Mouse (Mus musculus) heart, embryonic 15.5 days (tissue): ENCODE results near the gene Gpatch2. TPM values are rescaled to one million over a fixed set of nuclear protein-coding genes. Genes with fewer than 3 reads are reported as not detected.

ENCODE experiments used
- ATAC-seq: fragments of 200-750 bp; cut with Nextera tagmentation; replicated peaks from 2 replicates; pipeline ENCODE4 v1.8.0; 2017; ENCODE audit warnings: low read depth, moderate TSS enrichment; ENCODE audit not compliant: insufficient number of reproducible peaks, insufficient read depth, low FRiP score
- H3K27ac ChIP-seq: fragments of 300-500 bp; sonication (generic); 2 replicates; pipeline ENCODE4 v1.5.1; 2015; ENCODE audit warnings: mild to moderate bottlenecking, inconsistent platforms
- H3K27me3 ChIP-seq: fragments of 300-500 bp; sonication (generic); 2 replicates; pipeline ENCODE4 v1.6.1; 2015; ENCODE audit warnings: inconsistent platforms
- H3K36me3 ChIP-seq: fragments of 300-500 bp; sonication (generic); 2 replicates; pipeline ENCODE4 v1.6.1; 2015; ENCODE audit warnings: mild to moderate bottlenecking, inconsistent platforms
- H3K4me1 ChIP-seq: fragments of 300-500 bp; sonication (generic); replicated peaks from 2 replicates; pipeline ENCODE4 v1.6.1; 2015; ENCODE audit warnings: inconsistent platforms
- H3K4me2 ChIP-seq: fragments of 300-500 bp; sonication (generic); 2 replicates; pipeline ENCODE4 v1.6.1; 2015; ENCODE audit warnings: inconsistent platforms, mild to moderate bottlenecking, moderate library complexity
- H3K4me3 ChIP-seq: fragments of 300-500 bp; sonication (generic); 2 replicates; pipeline ENCODE4 v1.5.1; 2015; ENCODE audit warnings: mild to moderate bottlenecking, inconsistent platforms
- H3K9ac ChIP-seq: fragments of 300-500 bp; sonication (generic); 2 replicates; pipeline ENCODE4 v1.6.1; 2015; ENCODE audit warnings: mild to moderate bottlenecking, inconsistent platforms
- H3K9me3 ChIP-seq: fragments of 300-500 bp; sonication (generic); replicated peaks from 2 replicates; pipeline ENCODE4 v1.6.1; 2016; ENCODE audit warnings: inconsistent platforms
- WGBS: fragments of 180-500 bp; shearing (Covaris S2); methylation state at CpG from one replicate; pipeline ENCODE4 v1.1.7; 2015; ENCODE audit warnings: mixed read lengths; 5-methylcytosine and 5-hydroxymethylcytosine counted together
- polyA plus RNA-seq: library from polyadenylated mRNA; unstranded; fragments of >200 nt; fragmentation: Nextera tagmentation; extraction: Ambion mirVana; gene quantifications from 2 replicates; pipeline ENCODE4 v1.2.1, GENCODE M21; 2015

The Gpatch2 gene
- polyA plus RNA-seq, 1 experiment from 2014 or later, result 10.8 TPM

GRCm38 (mm10) chr1:187313323-187313722 is 98.0 kb downstream of the Gpatch2 start:
- H3K9me3 ChIP-seq, result no peaks in the 10 kb centered on the region
- no peak overlapping the region for H3K4me2 ChIP-seq
- ATAC-seq, result no peak
- no peak overlapping the region for H3K4me3 ChIP-seq
- H3K27ac ChIP-seq, result no peak overlapping the region
- H3K27me3 ChIP-seq, result no peaks in the 10 kb centered on the region
- no peaks in the 10 kb centered on the region; the same call in 1 of the 2 replicates for H3K4me1 ChIP-seq
- no peaks in the 10 kb centered on the region for H3K36me3 ChIP-seq
- H3K9ac ChIP-seq, result no peak overlapping the region
- WGBS, result 77% methylated on average over 1 of the region's 1 CpGs

- Histone ChIP-seq H3K4me2 (no peak overlapping the region), H3K27me3 (no peaks in the 10 kb centered on the region), H3K27ac (no peak overlapping the region), H3K9ac (no peak overlapping the region), H3K4me3 (no peak overlapping the region), H3K4me1 (no peaks in the 10 kb centered on the region; the same call in 1 of the 2 replicates), H3K36me3 (no peaks in the 10 kb centered on the region), H3K9me3 (no peaks in the 10 kb centered on the region)
- WGBS, result 78% methylated on average over 5 of the region's 5 CpGs
- ATAC-seq, result no peak
These were observed 98.5 kb downstream of the Gpatch2 start for GRCm38 (mm10) chr1:187313763-187314162.

- no peak for ATAC-seq
- H3K9ac ChIP-seq, result no peak overlapping the region
These were observed 99.2 kb downstream of the Gpatch2 start for GRCm38 (mm10) chr1:187314516-187314915.

GRCm38 (mm10) chr1:187315821-187316220 is 100.5 kb downstream of the Gpatch2 start:
- H3K4me3 ChIP-seq, result no peak overlapping the region
- no peaks in the 10 kb centered on the region for H3K27me3 ChIP-seq
- H3K9me3 ChIP-seq, result no peaks in the 10 kb centered on the region
- H3K27ac ChIP-seq, result no peak overlapping the region
- no peaks in the 10 kb centered on the region; the same call in 1 of the 2 replicates for H3K4me1 ChIP-seq
- H3K36me3 ChIP-seq, result no peaks in the 10 kb centered on the region
- no peak overlapping the region for H3K9ac ChIP-seq
- no peak overlapping the region for H3K4me2 ChIP-seq
- no peak for ATAC-seq
- WGBS, result 91% methylated on average over 2 of the region's 2 CpGs

More at GRCm38 (mm10) chr1:187314516-187314915, 99.2 kb downstream of the Gpatch2 start:
- Histone ChIP-seq H3K4me1 (no peaks in the 10 kb centered on the region; the same call in 1 of the 2 replicates), H3K27ac (no peak overlapping the region), H3K27me3 (no peaks in the 10 kb centered on the region), H3K36me3 (no peaks in the 10 kb centered on the region), H3K9me3 (no peaks in the 10 kb centered on the region), H3K4me2 (no peak overlapping the region), H3K4me3 (no peak overlapping the region)

- Histone ChIP-seq H3K4me3 (no peak overlapping the region), H3K4me2 (no peak overlapping the region), H3K27me3 (no peaks in the 10 kb centered on the region), H3K9me3 (no peaks in the 10 kb centered on the region), H3K36me3 (no peaks in the 10 kb centered on the region), H3K27ac (no peak overlapping the region), H3K4me1 (no peaks in the 10 kb centered on the region; the same call in 1 of the 2 replicates), H3K9ac (no peak overlapping the region)
- no peak for ATAC-seq
- WGBS, result 87% methylated on average over 8 of the region's 8 CpGs
These were observed 101.2 kb downstream of the Gpatch2 start for GRCm38 (mm10) chr1:187316555-187316954.

- no peak for ATAC-seq
- 74% methylated on average over 3 of the region's 3 CpGs for WGBS
- no peak overlapping the region for H3K9ac ChIP-seq
These were observed 106.5 kb downstream of the Gpatch2 start for GRCm38 (mm10) chr1:187321814-187322213.

GRCm38 (mm10) chr1:187322505-187323208 is 107.3 kb downstream of the Gpatch2 start:
- WGBS, result 76% methylated on average over 8 of the region's 8 CpGs
- Histone ChIP-seq H3K27me3 (no peaks in the 10 kb centered on the region), H3K36me3 (no peaks in the 10 kb centered on the region), H3K9ac (no peak overlapping the region), H3K4me3 (no peak overlapping the region), H3K9me3 (no peaks in the 10 kb centered on the region), H3K4me2 (no peak overlapping the region), H3K27ac (no peak overlapping the region), H3K4me1 (peaks cover 5% of the 10 kb centered on the region)
- no peak for ATAC-seq

More at GRCm38 (mm10) chr1:187321814-187322213, 106.5 kb downstream of the Gpatch2 start:
- H3K9me3 ChIP-seq, result no peaks in the 10 kb centered on the region
- H3K4me2 ChIP-seq, result no peak overlapping the region
- H3K27ac ChIP-seq, result no peak overlapping the region
- H3K36me3 ChIP-seq, result no peaks in the 10 kb centered on the region
- peaks cover 5% of the 10 kb centered on the region for H3K4me1 ChIP-seq
- no peak overlapping the region for H3K4me3 ChIP-seq
- no peaks in the 10 kb centered on the region for H3K27me3 ChIP-seq

GRCm38 (mm10) chr1:187323209-187323589 is 107.9 kb downstream of the Gpatch2 start:
- Histone ChIP-seq H3K27me3 (no peaks in the 10 kb centered on the region), H3K36me3 (no peaks in the 10 kb centered on the region), H3K9me3 (no peaks in the 10 kb centered on the region), H3K27ac (no peak overlapping the region), H3K4me2 (no peak overlapping the region), H3K9ac (no peak overlapping the region), H3K4me1 (peaks cover 5% of the 10 kb centered on the region), H3K4me3 (no peak overlapping the region)
- no peak for ATAC-seq
- WGBS, result 91% methylated on average over 1 of the region's 1 CpGs

GRCm38 (mm10) chr1:187342551-187342950 is 127.2 kb downstream of the Gpatch2 start:
- Histone ChIP-seq H3K9me3 (no peaks in the 10 kb centered on the region), H3K9ac (no peak overlapping the region), H3K4me1 (0 out of 2 replicates have a peak, but pooled peaks cover 3% of the 10 kb centered on the region), H3K27ac (no peak overlapping the region), H3K4me3 (no peak overlapping the region), H3K4me2 (no peak overlapping the region), H3K36me3 (peaks cover 13% of the 10 kb centered on the region; the same call in 1 of the 2 replicates), H3K27me3 (no peaks in the 10 kb centered on the region)
- 56% methylated on average over 2 of the region's 2 CpGs for WGBS
- ATAC-seq, result no peak

GRCm38 (mm10) chr1:187345156-187345555 is 129.8 kb downstream of the Gpatch2 start:
- WGBS, result 84% methylated on average over 5 of the region's 5 CpGs
- Histone ChIP-seq H3K4me2 (no peak overlapping the region), H3K9me3 (no peaks in the 10 kb centered on the region), H3K4me3 (no peak overlapping the region), H3K36me3 (peaks cover 21% of the 10 kb centered on the region; the same call in 1 of the 2 replicates), H3K27me3 (no peaks in the 10 kb centered on the region), H3K4me1 (0 out of 2 replicates have a peak, but pooled peaks cover 3% of the 10 kb centered on the region), H3K9ac (no peak overlapping the region), H3K27ac (no peak overlapping the region)
- no peak for ATAC-seq

- no peak for ATAC-seq
These were observed 131.6 kb downstream of the Gpatch2 start for GRCm38 (mm10) chr1:187346923-187347322.

GRCm38 (mm10) chr1:187347606-187348005 is 132.3 kb downstream of the Gpatch2 start:
- Histone ChIP-seq H3K4me2 (no peak overlapping the region), H3K27me3 (no peaks in the 10 kb centered on the region), H3K9me3 (no peaks in the 10 kb centered on the region), H3K9ac (no peak overlapping the region), H3K27ac (no peak overlapping the region), H3K36me3 (peaks cover 17% of the 10 kb centered on the region; the same call in 1 of the 2 replicates), H3K4me1 (0 out of 2 replicates have a peak, but pooled peaks cover 3% of the 10 kb centered on the region), H3K4me3 (no peak overlapping the region)
- ATAC-seq, result no peak
- 81% methylated on average over 6 of the region's 6 CpGs for WGBS

More at GRCm38 (mm10) chr1:187346923-187347322, 131.6 kb downstream of the Gpatch2 start:
- Histone ChIP-seq H3K4me1 (0 out of 2 replicates have a peak, but pooled peaks cover 3% of the 10 kb centered on the region), H3K27me3 (no peaks in the 10 kb centered on the region), H3K4me3 (no peak overlapping the region), H3K4me2 (no peak overlapping the region), H3K27ac (no peak overlapping the region), H3K9ac (no peak overlapping the region), H3K9me3 (no peaks in the 10 kb centered on the region), H3K36me3 (peaks cover 17% of the 10 kb centered on the region; the same call in 1 of the 2 replicates)
- 82% methylated on average over 11 of the region's 11 CpGs for WGBS
